Mouse (Mus musculus): Measurements from ENCODE around the gene Gm8068.
"Not testable (repeated sequence)": the region's sequence is repeated elsewhere in the genome, so short reads cannot be mapped to it uniquely, and the experiment has no call there.

- TF ChIP-seq CTCF (IDR thresholded peaks at IDR 0.05; ENCODE audit: borderline replicate concordance, insufficient read depth, low read depth, low read length); POLR2A (IDR thresholded peaks at IDR 0.05; ENCODE audit: borderline replicate concordance, insufficient read depth, low read length): not testable (repeated sequence)
These were observed 21.8 kb upstream of the Gm8068 start for GRCm38 (mm10) chr14:41723437-41723836.
